Mouse (Mus musculus): ENCODE data around the gene Prkca. TPM values are rescaled to one million over a fixed set of nuclear protein-coding genes. Genes with fewer than 3 reads are reported as not detected.
A peak's percentile ranks its signal among the peaks of the same experiment; 100 is the strongest.

Prkca gene
- polyA plus RNA-seq, 1 experiment from 2014 or later: 13.5 TPM

- ATAC-seq (ENCODE audit: low read depth) (no peak), DNase-seq (ENCODE audit: low spot score) (no peak)
- Histone ChIP-seq H3K4me1 (ENCODE audit: control insufficient read depth, insufficient read depth, low read length) (no peaks in the 10 kb centered on the region), H3K4me3 (ENCODE audit: low read depth, low read length) (no peak overlapping the region), H3K4me2 (ENCODE audit: low read depth, low read length) (no peak overlapping the region), H3K27ac (replicated peaks; ENCODE audit: low read depth, low read length) (no peak overlapping the region), H3K9ac (ENCODE audit: low read depth, low read length) (no peak overlapping the region), H3K27me3 (replicated peaks; ENCODE audit: control insufficient read depth, insufficient read depth, low read length) (no peaks in the 10 kb centered on the region), H3K36me3 (ENCODE audit: control insufficient read depth, insufficient read depth, low read length) (no peaks in the 10 kb centered on the region), H3K9me3 (ENCODE audit: control insufficient read depth, low read length) (no peaks in the 10 kb centered on the region)
- 86% methylated on average over 10 of the region's 10 CpGs for WGBS
Measured at GRCm38 (mm10) chr11:108053746-108054145, 290.0 kb downstream of the Prkca start.

- Histone ChIP-seq H3K4me1 (ENCODE audit: control insufficient read depth, insufficient read depth, low read length) (peaks cover 6% of the 10 kb centered on the region; the same call in 1 of the 2 replicates), H3K27me3 (replicated peaks; ENCODE audit: control insufficient read depth, insufficient read depth, low read length) (no peaks in the 10 kb centered on the region), H3K4me2 (ENCODE audit: low read depth, low read length) (no peak overlapping the region), H3K36me3 (ENCODE audit: control insufficient read depth, insufficient read depth, low read length) (no peaks in the 10 kb centered on the region), H3K9me3 (ENCODE audit: control insufficient read depth, low read length) (no peaks in the 10 kb centered on the region), H3K4me3 (ENCODE audit: low read depth, low read length) (no peak overlapping the region), H3K9ac (ENCODE audit: low read depth, low read length) (no peak overlapping the region), H3K27ac (replicated peaks; ENCODE audit: low read depth, low read length) (no peak overlapping the region)
- ATAC-seq (ENCODE audit: low read depth) (no peak), DNase-seq (ENCODE audit: low spot score) (no peak)
- 64% methylated on average over 7 of the region's 7 CpGs for WGBS
Measured at GRCm38 (mm10) chr11:108041669-108042068, 302.1 kb downstream of the Prkca start.

- no peak overlapping the region for H3K4me2 ChIP-seq (ENCODE audit: low read depth, low read length)
- no peaks in the 10 kb centered on the region for H3K36me3 ChIP-seq (ENCODE audit: control insufficient read depth, insufficient read depth, low read length)
- WGBS: 87% methylated on average over 2 of the region's 2 CpGs
- no peaks in the 10 kb centered on the region for H3K27me3 ChIP-seq (replicated peaks; ENCODE audit: control insufficient read depth, insufficient read depth, low read length)
- no peak for DNase-seq (ENCODE audit: low spot score)
- no peaks in the 10 kb centered on the region for H3K9me3 ChIP-seq (ENCODE audit: control insufficient read depth, low read length)
- H3K9ac ChIP-seq (ENCODE audit: low read depth, low read length): no peak overlapping the region
- H3K27ac ChIP-seq (replicated peaks; ENCODE audit: low read depth, low read length): no peak overlapping the region
- ATAC-seq (ENCODE audit: low read depth): no peak
- H3K4me3 ChIP-seq (ENCODE audit: low read depth, low read length): no peak overlapping the region
- H3K4me1 ChIP-seq (ENCODE audit: control insufficient read depth, insufficient read depth, low read length): peaks cover 6% of the 10 kb centered on the region; the same call in 1 of the 2 replicates
Measured at GRCm38 (mm10) chr11:108040823-108041222, 302.9 kb downstream of the Prkca start.

GRCm38 (mm10) chr11:108039761-108040160 is 304.0 kb downstream of the Prkca start:
- H3K4me1 ChIP-seq (ENCODE audit: control insufficient read depth, insufficient read depth, low read length): peaks cover 6% of the 10 kb centered on the region; the same call in 1 of the 2 replicates
- no peaks in the 10 kb centered on the region for H3K9me3 ChIP-seq (ENCODE audit: control insufficient read depth, low read length)
- H3K4me2 ChIP-seq (ENCODE audit: low read depth, low read length): no peak overlapping the region
- H3K4me3 ChIP-seq (ENCODE audit: low read depth, low read length): no peak overlapping the region
- ATAC-seq (ENCODE audit: low read depth): no peak
- no peak for DNase-seq (ENCODE audit: low spot score)
- H3K27ac ChIP-seq (replicated peaks; ENCODE audit: low read depth, low read length): no peak overlapping the region
- H3K27me3 ChIP-seq (replicated peaks; ENCODE audit: control insufficient read depth, insufficient read depth, low read length): no peaks in the 10 kb centered on the region
- WGBS: 84% methylated on average over 17 of the region's 17 CpGs
- H3K36me3 ChIP-seq (ENCODE audit: control insufficient read depth, insufficient read depth, low read length): no peaks in the 10 kb centered on the region
- H3K9ac ChIP-seq (ENCODE audit: low read depth, low read length): no peak overlapping the region

- Histone ChIP-seq H3K36me3 (ENCODE audit: control insufficient read depth, insufficient read depth, low read length) (no peaks in the 10 kb centered on the region), H3K27ac (replicated peaks; ENCODE audit: low read depth, low read length) (no peak overlapping the region), H3K4me2 (ENCODE audit: low read depth, low read length) (no peak overlapping the region), H3K9ac (ENCODE audit: low read depth, low read length) (no peak overlapping the region), H3K4me3 (ENCODE audit: low read depth, low read length) (no peak overlapping the region), H3K9me3 (ENCODE audit: control insufficient read depth, low read length) (no peaks in the 10 kb centered on the region), H3K4me1 (ENCODE audit: control insufficient read depth, insufficient read depth, low read length) (peaks cover 6% of the 10 kb centered on the region; the same call in 1 of the 2 replicates), H3K27me3 (replicated peaks; ENCODE audit: control insufficient read depth, insufficient read depth, low read length) (no peaks in the 10 kb centered on the region)
- 89% methylated on average over 12 of the region's 12 CpGs for WGBS
- ATAC-seq (ENCODE audit: low read depth) (no peak), DNase-seq (ENCODE audit: low spot score) (no peak)
Measured at GRCm38 (mm10) chr11:108038989-108039388, 304.7 kb downstream of the Prkca start.

GRCm38 (mm10) chr11:108036339-108036738 is 307.4 kb downstream of the Prkca start:
- Histone ChIP-seq H3K27ac (replicated peaks; ENCODE audit: low read depth, low read length) (no peak overlapping the region), H3K4me3 (ENCODE audit: low read depth, low read length) (no peak overlapping the region), H3K36me3 (ENCODE audit: control insufficient read depth, insufficient read depth, low read length) (no peaks in the 10 kb centered on the region), H3K4me1 (ENCODE audit: control insufficient read depth, insufficient read depth, low read length) (peaks cover 6% of the 10 kb centered on the region; the same call in 1 of the 2 replicates), H3K4me2 (ENCODE audit: low read depth, low read length) (no peak overlapping the region), H3K9me3 (ENCODE audit: control insufficient read depth, low read length) (no peaks in the 10 kb centered on the region), H3K27me3 (replicated peaks; ENCODE audit: control insufficient read depth, insufficient read depth, low read length) (no peaks in the 10 kb centered on the region), H3K9ac (ENCODE audit: low read depth, low read length) (no peak overlapping the region)
- no peak for DNase-seq (ENCODE audit: low spot score)
- WGBS: 89% methylated on average over 10 of the region's 10 CpGs
- ATAC-seq (ENCODE audit: low read depth): no peak

- Histone ChIP-seq H3K4me2 (ENCODE audit: low read depth, low read length) (no peak overlapping the region), H3K9me3 (ENCODE audit: control insufficient read depth, low read length) (no peaks in the 10 kb centered on the region), H3K27me3 (replicated peaks; ENCODE audit: control insufficient read depth, insufficient read depth, low read length) (no peaks in the 10 kb centered on the region), H3K27ac (replicated peaks; ENCODE audit: low read depth, low read length) (no peak overlapping the region), H3K9ac (ENCODE audit: low read depth, low read length) (no peak overlapping the region), H3K4me3 (ENCODE audit: low read depth, low read length) (no peak overlapping the region), H3K4me1 (ENCODE audit: control insufficient read depth, insufficient read depth, low read length) (peaks cover 6% of the 10 kb centered on the region; the same call in 1 of the 2 replicates), H3K36me3 (ENCODE audit: control insufficient read depth, insufficient read depth, low read length) (no peaks in the 10 kb centered on the region)
- DNase-seq (ENCODE audit: low spot score): no peak
- 75% methylated on average over 5 of the region's 5 CpGs for WGBS
- no peak for ATAC-seq (ENCODE audit: low read depth)
Measured at GRCm38 (mm10) chr11:108035761-108036160, 308.0 kb downstream of the Prkca start.

GRCm38 (mm10) chr11:108034376-108034775 is 309.4 kb downstream of the Prkca start:
- Histone ChIP-seq H3K36me3 (ENCODE audit: control insufficient read depth, insufficient read depth, low read length) (no peaks in the 10 kb centered on the region), H3K9ac (ENCODE audit: low read depth, low read length) (no peak overlapping the region), H3K4me3 (ENCODE audit: low read depth, low read length) (no peak overlapping the region), H3K27me3 (replicated peaks; ENCODE audit: control insufficient read depth, insufficient read depth, low read length) (no peaks in the 10 kb centered on the region), H3K4me2 (ENCODE audit: low read depth, low read length) (no peak overlapping the region), H3K27ac (replicated peaks; ENCODE audit: low read depth, low read length) (no peak overlapping the region), H3K4me1 (ENCODE audit: control insufficient read depth, insufficient read depth, low read length) (peaks cover 6% of the 10 kb centered on the region; the same call in 1 of the 2 replicates), H3K9me3 (ENCODE audit: control insufficient read depth, low read length) (no peaks in the 10 kb centered on the region)
- 32% methylated on average over 7 of the region's 7 CpGs for WGBS
- no peak for ATAC-seq (ENCODE audit: low read depth)
- no peak for DNase-seq (ENCODE audit: low spot score)

- no peaks in the 10 kb centered on the region for H3K36me3 ChIP-seq (ENCODE audit: control insufficient read depth, insufficient read depth, low read length)
- no peak overlapping the region for H3K27ac ChIP-seq (replicated peaks; ENCODE audit: low read depth, low read length)
- H3K4me1 ChIP-seq (ENCODE audit: control insufficient read depth, insufficient read depth, low read length): no peaks in the 10 kb centered on the region
- WGBS: 45% methylated on average over 10 of the region's 10 CpGs
- no peaks in the 10 kb centered on the region for H3K9me3 ChIP-seq (ENCODE audit: control insufficient read depth, low read length)
- H3K4me2 ChIP-seq (ENCODE audit: low read depth, low read length): no peak overlapping the region
- H3K9ac ChIP-seq (ENCODE audit: low read depth, low read length): no peak overlapping the region
- peak; percentile 28 for DNase-seq (ENCODE audit: low spot score)
- ATAC-seq (ENCODE audit: low read depth): no peak
- H3K4me3 ChIP-seq (ENCODE audit: low read depth, low read length): no peak overlapping the region
- H3K27me3 ChIP-seq (replicated peaks; ENCODE audit: control insufficient read depth, insufficient read depth, low read length): no peaks in the 10 kb centered on the region
Measured at GRCm38 (mm10) chr11:108032568-108032967, 311.2 kb downstream of the Prkca start.

All from embryonic facial prominence, embryonic 14.5 days (tissue).